Mouse (Mus musculus) limb, embryonic 12.5 days (tissue): Measurements from ENCODE around the gene Trp53bp2. TPM values are rescaled to one million over a fixed set of nuclear protein-coding genes. Genes with fewer than 3 reads are reported as not detected.

Experiments
- ATAC-seq: fragments of 200-750 bp; cut with Nextera tagmentation; 2 replicates; pipeline ENCODE4 v1.8.0; 2017; ENCODE audit warnings: low read depth, moderate TSS enrichment; ENCODE audit not compliant: insufficient number of reproducible peaks, insufficient read depth, low FRiP score, low TSS enrichment
- H3K27ac ChIP-seq: fragments of 300-500 bp; sonication (generic); 2 replicates; pipeline ENCODE4 v1.5.1; 2016; ENCODE audit warnings: mild to moderate bottlenecking, moderate library complexity
- H3K27me3 ChIP-seq: fragments of 300-500 bp; sonication (generic); 2 replicates; pipeline ENCODE4 v1.6.1; 2016; ENCODE audit warnings: mild to moderate bottlenecking, moderate library complexity
- H3K36me3 ChIP-seq: fragments of 300-500 bp; sonication (generic); 2 replicates; pipeline ENCODE4 v1.6.1; 2016; ENCODE audit warnings: mild to moderate bottlenecking, moderate library complexity
- H3K4me1 ChIP-seq: fragments of 300-500 bp; sonication (generic); replicated peaks from 2 replicates; pipeline ENCODE4 v1.6.1; 2016
- H3K4me2 ChIP-seq: fragments of 300-500 bp; sonication (generic); 2 replicates; pipeline ENCODE4 v1.6.1; 2016; ENCODE audit warnings: mild to moderate bottlenecking, moderate library complexity
- H3K4me3 ChIP-seq: fragments of 300-500 bp; sonication (generic); replicated peaks from 2 replicates; pipeline ENCODE4 v1.5.1; 2016; ENCODE audit warnings: mild to moderate bottlenecking
- H3K9ac ChIP-seq: fragments of 300-500 bp; sonication (generic); replicated peaks from 2 replicates; pipeline ENCODE4 v1.6.1; 2016; ENCODE audit warnings: mild to moderate bottlenecking, moderate library complexity
- H3K9me3 ChIP-seq: fragments of 300-500 bp; sonication (generic); 2 replicates; pipeline ENCODE4 v1.6.1; 2016; ENCODE audit warnings: mild to moderate bottlenecking, moderate library complexity
- WGBS: fragments of 180-500 bp; shearing (Covaris S2); methylation state at CpG from one replicate; pipeline ENCODE4 v1.1.7; 2016; 5-methylcytosine and 5-hydroxymethylcytosine counted together
- polyA plus RNA-seq: library from polyadenylated mRNA; unstranded; fragments of >200 nt; fragmentation: Nextera tagmentation; extraction: Ambion mirVana; gene quantifications from 2 replicates; pipeline ENCODE4 v1.2.1, GENCODE M21; 2016

Trp53bp2 gene
- polyA plus RNA-seq, 1 experiment from 2014 or later: 29.7 TPM

DNA sequence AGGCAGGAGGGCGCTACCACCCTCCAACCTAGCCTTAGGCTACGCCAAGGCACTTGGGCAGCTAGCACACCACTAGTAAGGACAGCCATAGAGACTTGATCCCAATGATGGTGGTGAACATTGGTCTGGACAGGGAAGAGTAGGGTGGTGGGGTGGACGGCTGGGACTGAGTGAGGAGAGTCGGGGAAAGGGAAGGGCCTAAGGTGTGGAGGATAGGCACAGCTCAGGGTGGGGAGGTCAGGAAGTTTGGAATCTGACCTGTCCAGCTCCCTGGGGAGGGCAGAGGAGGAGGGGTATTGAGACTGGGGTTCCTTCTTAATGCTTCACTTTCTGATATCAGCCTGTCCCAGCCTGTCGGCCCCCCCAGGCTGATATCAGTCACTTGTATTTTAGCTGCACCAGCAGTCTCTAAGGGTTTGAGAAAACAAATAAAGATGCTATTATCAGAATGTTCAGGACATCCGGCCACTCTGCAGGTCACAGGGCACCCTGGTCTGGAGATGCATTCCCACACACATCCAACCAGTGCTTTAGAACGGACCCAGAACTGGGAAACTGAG lies 93.6 kb downstream of the Trp53bp2 start:
- H3K4me3 ChIP-seq: no peak overlapping the region
- WGBS: 90% methylated on average over 7 of the region's 7 CpGs
- H3K9me3 ChIP-seq: no peaks in the 10 kb centered on the region
- no peak overlapping the region for H3K27ac ChIP-seq
- H3K27me3 ChIP-seq: no peaks in the 10 kb centered on the region
- peaks cover 13% of the 10 kb centered on the region for H3K4me1 ChIP-seq
- peaks cover 56% of the 10 kb centered on the region for H3K36me3 ChIP-seq
- H3K9ac ChIP-seq: no peak overlapping the region; the same call in 1 of the 2 replicates
- ATAC-seq: no peak
- no peak overlapping the region for H3K4me2 ChIP-seq

GRCm38 (mm10) chr1:182503206-182503900 lies 94.4 kb downstream of the Trp53bp2 start:
- no peak for ATAC-seq
- peaks cover 56% of the 10 kb centered on the region for H3K36me3 ChIP-seq
- peaks cover 9% of the 10 kb centered on the region for H3K4me1 ChIP-seq

GRCm38 (mm10) chr1:182504223-182504622 lies 95.3 kb downstream of the Trp53bp2 start:
- Histone ChIP-seq H3K4me1 (peaks cover 9% of the 10 kb centered on the region), H3K27me3 (no peaks in the 10 kb centered on the region), H3K9me3 (no peaks in the 10 kb centered on the region), H3K36me3 (peaks cover 58% of the 10 kb centered on the region), H3K4me2 (no peak overlapping the region), H3K27ac (0 out of 2 replicates have a peak overlapping the region, but pooled peaks have one; percentile 2), H3K9ac (no peak overlapping the region), H3K4me3 (no peak overlapping the region)
- 29% methylated on average over 4 of the region's 4 CpGs for WGBS
- no peak for ATAC-seq

More at GRCm38 (mm10) chr1:182503206-182503900, 94.4 kb downstream of the Trp53bp2 start:
- no peak overlapping the region for H3K4me2 ChIP-seq
- H3K4me3 ChIP-seq: no peak overlapping the region
- H3K27me3 ChIP-seq: no peaks in the 10 kb centered on the region
- H3K9ac ChIP-seq: no peak overlapping the region
- no peak overlapping the region for H3K27ac ChIP-seq
- H3K9me3 ChIP-seq: no peaks in the 10 kb centered on the region
- 82% methylated on average over 13 of the region's 13 CpGs for WGBS

- Histone ChIP-seq H3K36me3 (peaks cover 58% of the 10 kb centered on the region), H3K27me3 (no peaks in the 10 kb centered on the region), H3K9me3 (no peaks in the 10 kb centered on the region), H3K9ac (no peak overlapping the region), H3K4me1 (peaks cover 9% of the 10 kb centered on the region), H3K4me2 (no peak overlapping the region), H3K4me3 (no peak overlapping the region), H3K27ac (no peak overlapping the region)
- no peak for ATAC-seq
- 86% methylated on average over 3 of the region's 3 CpGs for WGBS
Measured at GRCm38 (mm10) chr1:182505291-182505690, 96.3 kb downstream of the Trp53bp2 start.

DNA sequence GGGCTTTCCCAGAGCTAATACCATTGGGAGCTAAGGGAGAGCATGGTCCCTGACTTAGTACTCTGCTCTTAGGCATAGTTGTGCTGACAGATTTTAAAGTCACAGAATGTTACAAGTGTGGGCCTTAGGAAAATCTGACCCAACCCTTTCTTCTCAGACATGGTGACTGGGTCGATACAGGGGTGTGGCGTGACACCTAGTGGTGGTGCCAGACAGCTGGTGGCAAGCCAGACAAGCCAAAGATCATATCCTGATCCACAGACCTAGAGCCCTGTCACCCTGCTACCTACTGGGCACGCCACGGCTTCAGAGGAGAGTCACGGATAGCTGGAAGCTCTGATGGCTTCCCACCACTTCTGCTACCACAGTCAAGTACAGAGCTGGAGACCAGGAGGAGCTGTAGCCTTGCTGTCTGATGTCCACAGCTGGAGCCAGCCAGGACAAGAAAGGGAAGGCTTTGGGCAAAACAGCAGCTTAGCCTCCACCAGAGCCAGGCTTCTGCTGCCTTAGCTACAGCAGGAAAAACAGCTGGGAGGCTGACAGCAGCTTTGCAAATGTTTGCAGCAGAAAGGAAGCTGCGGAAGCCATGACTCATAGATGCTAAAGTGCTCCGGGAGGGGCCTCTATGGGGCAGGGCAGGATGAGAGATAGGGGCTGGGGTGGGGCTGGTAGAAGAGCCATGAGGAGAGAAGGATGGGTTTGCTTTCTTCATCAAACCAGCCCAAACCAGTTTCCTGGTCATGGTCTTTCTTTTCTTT lies 97.4 kb downstream of the Trp53bp2 start:
- peaks cover 65% of the 10 kb centered on the region for H3K36me3 ChIP-seq
- no peak overlapping the region for H3K4me2 ChIP-seq
- ATAC-seq: no peak
- peaks cover 9% of the 10 kb centered on the region for H3K4me1 ChIP-seq
- no peak overlapping the region for H3K4me3 ChIP-seq
- H3K27me3 ChIP-seq: no peaks in the 10 kb centered on the region
- no peaks in the 10 kb centered on the region for H3K9me3 ChIP-seq
- H3K9ac ChIP-seq: no peak overlapping the region
- no peak overlapping the region for H3K27ac ChIP-seq
- 60% methylated on average over 7 of the region's 7 CpGs for WGBS

- 77% methylated on average over 10 of the region's 10 CpGs for WGBS
- no peak overlapping the region for H3K9ac ChIP-seq
- H3K4me3 ChIP-seq: no peak overlapping the region
- peaks cover 74% of the 10 kb centered on the region for H3K36me3 ChIP-seq
- no peak overlapping the region for H3K4me2 ChIP-seq
- H3K27ac ChIP-seq: no peak overlapping the region
- no peaks in the 10 kb centered on the region for H3K27me3 ChIP-seq
- ATAC-seq: no peak
- H3K9me3 ChIP-seq: no peaks in the 10 kb centered on the region
- H3K4me1 ChIP-seq: peaks cover 5% of the 10 kb centered on the region
Measured at GRCm38 (mm10) chr1:182509110-182509797, 100.3 kb downstream of the Trp53bp2 start.

GRCm38 (mm10) chr1:182511073-182511472 lies 102.1 kb downstream of the Trp53bp2 start:
- Histone ChIP-seq H3K4me3 (no peak overlapping the region), H3K36me3 (peaks cover 70% of the 10 kb centered on the region), H3K4me2 (no peak overlapping the region), H3K4me1 (peaks cover 11% of the 10 kb centered on the region), H3K27me3 (no peaks in the 10 kb centered on the region), H3K9me3 (no peaks in the 10 kb centered on the region), H3K27ac (no peak overlapping the region), H3K9ac (no peak overlapping the region)
- WGBS: 65% methylated on average over 2 of the region's 2 CpGs
- no peak for ATAC-seq

DNA sequence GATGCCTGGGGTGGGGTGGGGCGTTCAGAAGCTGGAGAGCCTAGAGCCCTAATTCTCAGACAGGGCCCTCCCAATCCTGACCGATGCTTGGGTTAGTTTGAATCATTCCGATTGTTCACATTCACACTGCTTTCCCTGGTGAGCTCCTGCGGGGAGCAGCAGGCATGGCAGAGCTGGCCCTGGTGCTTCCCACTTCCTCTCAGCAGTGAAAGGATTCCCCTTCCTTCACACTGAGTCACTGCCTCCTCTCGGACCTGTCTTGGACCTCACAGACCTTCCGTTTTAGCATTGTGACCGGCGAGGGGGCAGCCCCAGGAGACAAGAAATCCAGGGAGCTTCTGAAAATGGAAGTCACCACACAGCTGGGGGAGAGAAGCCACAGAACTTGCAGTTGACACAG lies 102.8 kb downstream of the Trp53bp2 start:
- no peak for ATAC-seq
- H3K9ac ChIP-seq: no peak overlapping the region
- H3K27me3 ChIP-seq: no peaks in the 10 kb centered on the region
- 87% methylated on average over 8 of the region's 8 CpGs for WGBS
- no peak overlapping the region for H3K4me3 ChIP-seq
- no peaks in the 10 kb centered on the region for H3K9me3 ChIP-seq
- H3K27ac ChIP-seq: no peak overlapping the region
- peaks cover 63% of the 10 kb centered on the region for H3K36me3 ChIP-seq
- H3K4me1 ChIP-seq: peaks cover 15% of the 10 kb centered on the region
- no peak overlapping the region for H3K4me2 ChIP-seq

Other genes with a start within 250 kb of the Trp53bp2 start
- not detected in 2 replicates for gene Vmn1r1, start 244.7 kb upstream of the Trp53bp2 start, polyA plus RNA-seq
- 67.5 and 70.2 TPM in 2 replicates for gene Degs1, start 126.4 kb upstream of the Trp53bp2 start, polyA plus RNA-seq
- gene Fbxo28, start 67.5 kb upstream of the Trp53bp2 start, polyA plus RNA-seq: 26.9 and 28.1 TPM in 2 replicates
- 134 TPM in 2 replicates for gene Capn2, start 108.4 kb downstream of the Trp53bp2 start, polyA plus RNA-seq
- gene Capn8, start 155.8 kb downstream of the Trp53bp2 start, polyA plus RNA-seq: not detected in 2 replicates